Mouse (Mus musculus) intestine, embryonic 14.5 days (tissue): ENCODE data around the gene Slc9a9. TPM values are rescaled to one million over a fixed set of nuclear protein-coding genes. Genes with fewer than 3 reads are reported as not detected.
A peak's percentile ranks its signal among the peaks of the same experiment; 100 is the strongest.

Experiments
- ATAC-seq: fragments of 200-750 bp; cut with Nextera tagmentation; replicated peaks from 2 replicates; pipeline ENCODE4 v1.8.0; 2017; ENCODE audit warnings: low read depth, moderate number of reproducible peaks, moderate TSS enrichment, moderate library complexity; ENCODE audit not compliant: low FRiP score, low TSS enrichment
- DNase-seq: peaks from one replicate; pipeline ENCODE4 v3.0.0-alpha.2; 2018; ENCODE audit warnings: low spot score
- H3K27ac ChIP-seq: fragments of 300-500 bp; sonication (generic); 2 replicates; pipeline ENCODE4 v1.5.1; 2014; ENCODE audit warnings: low read depth, mild to moderate bottlenecking, control low read depth
- H3K27me3 ChIP-seq: fragments of 300-500 bp; sonication (generic); replicated peaks from 2 replicates; pipeline ENCODE4 v1.6.1; 2014; ENCODE audit warnings: low read length, control low read depth; ENCODE audit not compliant: control insufficient read depth, insufficient read depth
- H3K36me3 ChIP-seq: fragments of 300-500 bp; sonication (generic); 2 replicates; pipeline ENCODE4 v1.6.1; 2014; ENCODE audit warnings: low read length, control low read depth; ENCODE audit not compliant: control insufficient read depth, insufficient read depth
- H3K4me1 ChIP-seq: fragments of 300-500 bp; sonication (generic); replicated peaks from 2 replicates; pipeline ENCODE4 v1.6.1; 2014; ENCODE audit warnings: low read length, control low read depth, mixed read lengths; ENCODE audit not compliant: control insufficient read depth, insufficient read depth
- H3K4me2 ChIP-seq: fragments of 300-500 bp; sonication (generic); 2 replicates; pipeline ENCODE4 v1.6.1; 2014; ENCODE audit warnings: low read length
- H3K4me3 ChIP-seq: fragments of 300-500 bp; sonication (generic); 2 replicates; pipeline ENCODE4 v1.5.1; 2014; ENCODE audit warnings: low read depth, low read length, control low read depth, mixed read lengths
- H3K9ac ChIP-seq: fragments of 300-500 bp; sonication (generic); 2 replicates; pipeline ENCODE4 v1.6.1; 2014; ENCODE audit warnings: mild to moderate bottlenecking, low read length
- H3K9me3 ChIP-seq: fragments of 300-500 bp; sonication (generic); 2 replicates; pipeline ENCODE4 v1.6.1; 2016; ENCODE audit warnings: low read length, control low read depth; ENCODE audit not compliant: control insufficient read depth
- WGBS: fragments of 180-500 bp; shearing (Covaris S2); extraction: QIAGEN DNeasy Blood & Tissue Kit; methylation state at CpG from one replicate; pipeline ENCODE4 v1.1.7; 2014; 5-methylcytosine and 5-hydroxymethylcytosine counted together
- polyA plus RNA-seq: library from polyadenylated mRNA; unstranded; fragments of >200 nt; fragmentation: Nextera tagmentation; extraction: Ambion mirVana; gene quantifications from 2 replicates; pipeline ENCODE4 v1.2.1, GENCODE M21; 2014

The Slc9a9 gene
- polyA plus RNA-seq, 1 experiment from 2014 or later, result 2.9 TPM

DNA sequence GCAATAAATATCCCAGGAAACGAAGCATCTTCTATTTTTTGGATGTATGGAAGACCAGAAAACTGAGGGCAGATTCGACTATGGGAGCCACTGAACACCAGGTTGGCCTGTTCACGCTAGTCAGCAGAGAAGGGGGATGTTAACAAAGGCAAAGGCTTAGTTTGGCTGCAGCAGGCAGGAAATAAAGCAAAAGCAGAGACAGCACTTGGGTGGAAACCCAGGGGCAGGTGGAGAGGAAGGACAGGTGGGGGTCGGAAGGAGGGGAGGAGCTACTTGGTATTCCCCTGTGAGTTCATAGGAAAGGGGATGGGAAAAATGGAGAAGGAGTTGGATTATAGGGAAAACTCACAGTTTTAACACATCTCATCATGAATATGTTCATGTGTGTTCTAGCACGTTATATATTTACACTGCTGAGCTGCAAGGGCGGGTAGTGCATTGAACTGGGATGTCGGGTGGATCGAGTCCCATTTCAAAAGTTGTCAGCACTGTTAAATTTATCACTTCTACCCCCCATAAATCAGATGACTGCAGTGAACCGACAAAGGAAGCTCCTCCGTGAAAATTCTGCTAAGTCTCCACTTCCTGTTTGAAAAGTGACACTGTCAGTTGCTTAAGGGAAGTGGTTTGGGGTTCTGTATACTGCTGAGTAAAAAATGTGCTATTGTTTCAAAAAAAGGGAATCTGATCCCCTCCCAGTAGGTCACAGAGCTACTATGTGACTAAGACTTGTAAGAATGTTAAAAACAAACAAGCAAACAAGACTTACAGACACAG lies 21.8 kb downstream of the Slc9a9 start:
- Histone ChIP-seq H3K27ac (peak overlapping the region; percentile 4; the same call in 1 of the 2 replicates), H3K27me3 (no peaks in the 10 kb centered on the region), H3K4me2 (peak overlapping the region; percentile 15; the same call in 1 of the 2 replicates), H3K4me3 (no peak overlapping the region), H3K4me1 (peaks cover 3% of the 10 kb centered on the region), H3K36me3 (no peaks in the 10 kb centered on the region), H3K9me3 (no peaks in the 10 kb centered on the region), H3K9ac (no peak overlapping the region)
- no peak for DNase-seq
- no peak for ATAC-seq
- 29% methylated on average over 10 of the region's 10 CpGs for WGBS

DNA sequence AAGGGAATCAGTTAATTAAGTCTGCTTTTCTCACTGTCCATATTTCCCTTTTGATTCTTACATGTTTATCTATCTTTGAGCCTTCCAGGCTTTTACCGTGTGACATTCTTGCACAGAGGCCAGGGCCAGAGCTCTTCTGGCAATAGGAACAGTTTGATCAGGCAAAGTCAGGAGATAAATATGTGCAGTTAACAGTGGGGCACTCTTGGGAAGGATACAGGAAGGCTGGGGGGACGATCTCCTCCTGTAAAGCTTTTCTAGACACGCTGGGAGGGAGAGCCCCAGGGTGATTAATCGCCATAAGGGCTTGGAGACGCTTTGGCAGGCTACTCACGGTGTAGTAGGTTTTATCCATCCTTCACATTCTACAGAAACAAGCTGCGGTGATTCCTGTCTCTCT lies 22.4 kb downstream of the Slc9a9 start:
- peak overlapping the region; percentile 4; the same call in 1 of the 2 replicates for H3K27ac ChIP-seq
- WGBS, result 20% methylated on average over 7 of the region's 7 CpGs
- no peak overlapping the region for H3K4me3 ChIP-seq
- peaks cover 3% of the 10 kb centered on the region for H3K4me1 ChIP-seq
- H3K36me3 ChIP-seq, result no peaks in the 10 kb centered on the region
- H3K4me2 ChIP-seq, result peak overlapping the region; percentile 15; the same call in 1 of the 2 replicates
- H3K27me3 ChIP-seq, result no peaks in the 10 kb centered on the region
- DNase-seq, result no peak
- no peak for ATAC-seq
- H3K9ac ChIP-seq, result no peak overlapping the region
- H3K9me3 ChIP-seq, result no peaks in the 10 kb centered on the region

DNA sequence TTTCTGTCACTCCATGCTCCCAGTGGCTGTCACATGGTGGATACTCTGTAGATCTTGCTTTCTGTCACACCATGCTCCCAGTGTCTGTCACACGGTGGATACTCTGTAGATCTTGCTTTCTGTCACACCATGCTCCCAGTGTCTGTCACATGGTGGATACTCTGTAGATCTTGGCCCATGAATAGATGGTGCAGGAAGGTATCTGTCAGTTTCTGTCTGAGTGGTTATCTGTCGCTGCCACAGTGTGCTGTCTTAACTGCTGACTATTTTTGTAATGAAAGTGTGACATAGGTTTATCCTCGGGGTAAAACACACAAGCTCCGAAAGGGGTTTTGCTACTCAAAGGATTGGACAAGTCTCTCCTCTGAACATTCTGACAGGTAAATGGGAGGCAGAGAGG lies 24.5 kb downstream of the Slc9a9 start:
- no peak overlapping the region for H3K4me2 ChIP-seq
- no peak for ATAC-seq
- 84% methylated on average over 4 of the region's 4 CpGs for WGBS

DNA sequence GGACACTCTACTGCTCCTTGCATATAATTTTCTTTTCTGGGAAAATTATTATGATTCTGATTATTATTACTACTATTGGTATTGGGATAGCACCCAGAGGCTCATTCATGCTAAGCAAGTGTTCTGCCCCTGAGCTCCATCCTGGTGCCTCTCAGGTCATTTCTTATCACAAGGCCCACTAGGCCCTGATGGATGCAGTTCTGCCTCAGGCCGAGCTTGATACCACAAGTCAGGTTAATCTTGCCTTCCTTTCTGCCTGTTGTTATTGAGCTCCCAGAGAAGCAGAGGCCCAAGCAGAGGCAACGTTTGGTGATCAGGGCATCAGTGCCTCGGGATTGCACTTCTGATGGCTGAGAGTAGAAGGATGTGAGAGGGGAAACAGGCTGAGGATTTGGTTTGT lies 25.3 kb downstream of the Slc9a9 start:
- H3K27me3 ChIP-seq, result no peaks in the 10 kb centered on the region
- H3K4me1 ChIP-seq, result peaks cover 3% of the 10 kb centered on the region
- no peak overlapping the region for H3K4me2 ChIP-seq
- no peak overlapping the region for H3K27ac ChIP-seq
- H3K4me3 ChIP-seq, result no peak overlapping the region
- WGBS, result 77% methylated on average over 3 of the region's 3 CpGs
- DNase-seq, result no peak
- no peaks in the 10 kb centered on the region for H3K36me3 ChIP-seq
- H3K9ac ChIP-seq, result no peak overlapping the region
- H3K9me3 ChIP-seq, result no peaks in the 10 kb centered on the region
- no peak for ATAC-seq

More for the DNA sequence above, 24.5 kb downstream of the Slc9a9 start:
- H3K4me1 ChIP-seq, result peaks cover 3% of the 10 kb centered on the region
- no peak overlapping the region for H3K4me3 ChIP-seq
- no peaks in the 10 kb centered on the region for H3K36me3 ChIP-seq
- DNase-seq, result no peak
- H3K9ac ChIP-seq, result no peak overlapping the region
- H3K27me3 ChIP-seq, result no peaks in the 10 kb centered on the region
- H3K27ac ChIP-seq, result no peak overlapping the region
- no peaks in the 10 kb centered on the region for H3K9me3 ChIP-seq

DNA sequence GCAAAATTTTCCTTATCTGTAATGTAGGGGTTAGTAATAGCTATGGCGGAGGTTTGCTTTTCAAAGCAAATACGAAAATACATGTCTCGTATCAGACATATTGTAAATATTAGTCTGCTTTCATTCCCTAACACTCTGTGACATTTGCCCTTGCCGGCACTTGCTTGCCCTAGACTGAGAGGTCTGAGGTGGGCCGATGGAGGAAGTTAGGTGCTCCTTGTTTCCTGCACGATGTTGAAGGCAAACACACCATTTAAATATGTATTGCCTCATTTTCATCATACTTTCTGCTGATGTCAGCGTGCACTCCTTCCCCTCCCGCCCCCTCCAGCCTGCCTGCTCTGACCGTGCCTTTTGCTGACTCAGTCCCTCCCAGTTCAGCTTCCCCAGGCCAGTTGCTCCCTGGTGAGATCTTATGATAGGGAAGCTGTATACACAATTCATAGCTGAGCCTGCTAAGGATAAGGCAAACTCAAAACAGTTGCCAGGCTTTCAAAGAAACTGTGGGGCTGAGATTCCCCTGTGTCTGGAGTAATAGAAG lies 26.9 kb downstream of the Slc9a9 start:
- no peaks in the 10 kb centered on the region for H3K36me3 ChIP-seq
- no peaks in the 10 kb centered on the region for H3K9me3 ChIP-seq
- H3K4me3 ChIP-seq, result no peak overlapping the region
- WGBS, result 56% methylated on average over 9 of the region's 9 CpGs
- DNase-seq (no peak), ATAC-seq (no peak)
- no peak overlapping the region for H3K4me2 ChIP-seq
- peaks cover 3% of the 10 kb centered on the region for H3K4me1 ChIP-seq
- no peak overlapping the region for H3K9ac ChIP-seq
- H3K27me3 ChIP-seq, result no peaks in the 10 kb centered on the region
- H3K27ac ChIP-seq, result no peak overlapping the region

DNA sequence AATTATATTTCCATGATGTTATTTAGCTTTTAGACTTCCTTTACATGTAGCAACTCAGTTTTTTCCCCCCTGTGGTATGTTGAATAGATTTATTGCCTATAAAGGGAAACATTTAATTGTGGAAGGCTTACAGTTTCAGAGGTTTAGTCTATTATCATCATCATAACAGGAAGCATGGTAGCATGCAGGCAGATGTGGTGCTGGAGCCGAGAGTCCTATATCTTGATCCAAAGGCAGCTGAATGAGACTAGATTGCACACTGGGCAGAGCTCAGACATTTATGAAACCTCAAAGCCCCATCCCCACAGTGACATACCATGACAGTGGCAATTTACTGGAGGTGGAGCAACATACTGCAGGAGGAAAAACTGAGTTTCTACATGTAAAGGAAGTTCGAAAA lies 28.5 kb downstream of the Slc9a9 start:
- H3K4me2 ChIP-seq, result no peak overlapping the region
- WGBS, result 84% methylated on average over 2 of the region's 2 CpGs
- no peak overlapping the region for H3K27ac ChIP-seq
- H3K27me3 ChIP-seq, result no peaks in the 10 kb centered on the region
- H3K4me1 ChIP-seq, result no peaks in the 10 kb centered on the region
- ATAC-seq, result no peak
- no peak overlapping the region for H3K4me3 ChIP-seq
- no peaks in the 10 kb centered on the region for H3K36me3 ChIP-seq
- H3K9ac ChIP-seq, result no peak overlapping the region
- no peaks in the 10 kb centered on the region for H3K9me3 ChIP-seq
- DNase-seq, result no peak

DNA sequence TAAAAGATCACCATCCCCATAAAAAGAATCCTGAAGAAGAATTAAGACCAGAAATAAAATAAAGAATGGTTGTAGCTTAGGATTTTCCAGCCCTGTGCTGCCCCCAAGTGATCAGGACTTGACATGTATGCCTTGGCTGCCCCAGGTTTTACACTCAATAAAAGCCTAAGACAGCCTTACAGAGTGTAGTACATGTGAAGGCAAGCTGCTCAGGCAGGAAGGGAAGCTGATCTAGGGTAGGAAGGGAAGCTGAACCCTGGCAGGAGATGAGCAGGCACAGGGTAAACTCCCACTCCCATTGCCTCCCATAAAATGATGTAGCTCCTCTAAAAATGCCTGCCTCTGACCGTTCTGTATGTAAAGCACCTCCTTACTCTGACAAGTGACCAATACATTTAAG lies 30.8 kb downstream of the Slc9a9 start:
- WGBS, result 63% methylated on average over 1 of the region's 1 CpGs
- ATAC-seq (no peak), DNase-seq (no peak)
- Histone ChIP-seq H3K4me1 (no peaks in the 10 kb centered on the region), H3K4me2 (no peak overlapping the region), H3K36me3 (no peaks in the 10 kb centered on the region), H3K27me3 (no peaks in the 10 kb centered on the region), H3K4me3 (no peak overlapping the region), H3K9me3 (no peaks in the 10 kb centered on the region), H3K9ac (no peak overlapping the region), H3K27ac (no peak overlapping the region)

DNA sequence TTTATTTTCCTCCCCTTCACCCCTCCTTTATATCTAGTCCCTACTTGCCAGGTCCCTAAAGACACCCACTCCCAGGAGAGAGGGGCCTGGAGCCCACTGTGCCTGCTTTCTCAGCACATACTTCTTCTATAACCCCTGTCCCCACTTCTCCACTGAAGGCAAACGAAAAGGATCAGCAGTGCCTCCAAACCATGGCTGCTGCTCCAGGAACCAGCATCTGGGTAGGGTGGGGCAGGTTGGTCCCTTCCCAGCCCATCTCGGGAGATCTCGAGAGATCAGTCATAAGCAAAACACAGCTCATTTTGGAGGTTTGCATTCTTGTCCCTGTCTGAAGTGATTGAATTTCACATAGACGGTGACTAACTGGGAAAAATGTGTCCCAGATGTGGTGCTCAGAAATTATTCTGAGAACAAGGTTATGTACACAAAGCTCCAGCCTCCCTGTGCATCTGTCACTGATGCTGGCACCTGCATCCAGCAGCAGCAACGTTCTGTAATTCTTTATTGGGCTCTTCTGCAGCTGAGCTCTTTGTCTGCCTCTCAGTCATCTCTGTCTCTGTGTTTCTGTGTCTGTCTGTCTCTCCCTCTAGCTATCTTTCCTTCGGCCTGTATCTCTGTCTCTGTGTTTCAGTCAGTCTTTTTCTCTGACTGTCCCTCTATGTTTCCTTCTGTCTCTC lies 31.6 kb downstream of the Slc9a9 start:
- Histone ChIP-seq H3K4me1 (no peaks in the 10 kb centered on the region), H3K4me2 (no peak overlapping the region), H3K36me3 (no peaks in the 10 kb centered on the region), H3K4me3 (no peak overlapping the region), H3K27me3 (no peaks in the 10 kb centered on the region), H3K9me3 (no peaks in the 10 kb centered on the region), H3K27ac (no peak overlapping the region), H3K9ac (no peak overlapping the region)
- DNase-seq (no peak), ATAC-seq (no peak)
- WGBS, result 51% methylated on average over 6 of the region's 6 CpGs
